Mouse (Mus musculus): Measurements from ENCODE around the gene Plscr5.
"Not testable (repeated sequence)": the region's sequence is repeated elsewhere in the genome, so short reads cannot be mapped to it uniquely, and the experiment has no call there.

Gene Plscr5

DNA sequence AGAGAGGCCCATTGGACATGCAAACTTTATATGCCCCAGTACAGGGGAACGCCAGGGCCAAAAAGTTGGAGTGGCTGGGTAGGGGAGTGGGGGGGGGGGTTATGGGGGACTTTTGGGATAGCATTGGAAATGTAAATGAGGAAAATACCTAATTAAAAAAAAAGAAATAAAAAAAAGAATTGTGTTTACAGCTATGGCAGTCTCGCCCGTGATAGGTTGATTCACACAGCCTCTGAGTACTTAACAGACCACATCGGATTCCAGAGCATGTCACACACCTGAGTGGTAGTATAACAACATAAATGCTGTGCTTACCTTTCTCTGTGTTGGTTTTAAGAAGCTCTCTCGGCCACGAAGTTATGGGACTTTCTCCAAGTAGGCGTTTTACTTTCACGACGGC, at the start of gene Plscr5:
Plscr5 (plus strand) TSS at position 301 of the 400 bp plus-strand sequence.
- DNase-seq (ENCODE audit: low read depth, low spot score) = not testable (repeated sequence)

DNA sequence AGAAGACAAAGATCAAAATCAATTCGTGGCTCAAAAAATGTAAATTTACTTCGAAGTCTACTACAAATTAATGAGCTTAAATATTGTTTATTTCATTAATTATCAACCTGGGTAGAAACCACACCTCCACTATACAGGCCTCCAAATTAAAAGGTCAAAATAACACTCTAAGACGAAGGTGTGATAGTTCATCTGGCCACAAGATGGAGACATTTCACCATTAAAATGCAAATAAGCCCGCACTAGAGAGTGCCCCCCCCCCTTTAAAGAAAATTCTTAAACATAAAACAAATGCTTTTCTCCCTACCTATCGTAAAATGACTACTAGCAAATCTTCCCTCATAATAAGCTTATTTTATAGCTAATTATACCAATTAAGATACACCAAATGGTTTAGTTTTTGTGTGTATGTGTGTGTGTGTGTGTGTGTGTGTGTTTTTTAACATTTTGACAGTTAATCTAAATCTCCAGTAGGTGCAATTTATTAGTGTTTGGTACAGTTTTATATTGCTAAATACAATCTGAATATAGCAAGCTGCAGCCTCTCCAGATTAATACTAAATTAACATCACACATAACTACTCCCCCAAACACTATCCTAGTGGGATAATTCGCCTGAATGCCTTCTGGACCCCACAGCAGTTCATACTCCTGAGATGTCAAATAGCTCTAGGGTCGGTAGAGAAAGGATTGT, 45.0 kb upstream of the Plscr5 start:
- no peak for DNase-seq (ENCODE audit: low read depth, low spot score)

DNA sequence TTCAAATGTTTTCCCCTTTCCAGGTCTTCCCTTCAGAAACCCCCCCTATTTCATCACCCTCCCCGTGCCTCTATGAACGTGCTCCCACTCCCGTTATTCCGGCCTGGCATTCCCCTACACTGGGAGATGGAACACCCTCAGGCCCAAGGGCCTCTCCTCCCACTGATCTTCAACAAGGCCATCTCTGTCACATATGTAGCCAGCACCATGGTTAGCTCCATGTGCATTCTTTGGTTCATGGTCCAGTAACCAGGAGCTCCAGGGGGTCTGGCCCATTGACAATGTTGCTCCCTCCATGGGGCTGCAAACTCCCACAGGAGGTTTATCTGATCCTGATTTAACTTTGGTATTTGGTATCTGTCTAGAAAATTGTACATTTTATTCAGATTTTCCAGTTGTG, 30.5 kb upstream of the Plscr5 start:
- no peak for DNase-seq (ENCODE audit: low read depth, low spot score)

DNA sequence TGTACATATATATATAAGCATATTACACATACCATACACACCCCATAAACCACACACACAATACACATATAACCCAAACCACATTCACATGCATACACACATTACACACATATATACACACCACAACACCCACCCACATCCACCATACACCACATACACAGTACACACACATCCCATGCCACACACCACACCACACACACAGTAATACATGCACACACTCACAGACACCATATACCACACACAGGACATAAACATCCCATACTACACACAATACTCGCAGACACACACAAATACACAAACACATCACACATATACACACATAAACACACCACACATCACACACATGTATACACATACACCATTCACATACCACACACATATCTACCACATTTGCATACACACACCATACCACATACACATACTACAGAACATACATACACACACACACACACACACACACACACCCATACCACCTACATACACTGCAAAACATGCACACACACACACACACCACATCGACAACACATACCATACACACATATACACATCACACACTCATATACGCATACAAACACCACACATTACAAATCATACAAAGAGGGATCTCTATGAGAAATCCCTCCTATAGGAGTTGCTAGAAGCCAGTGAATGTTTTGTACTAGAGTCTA, 19.3 kb upstream of the Plscr5 start:
- DNase-seq (ENCODE audit: low read depth, low spot score) = no peak

DNA sequence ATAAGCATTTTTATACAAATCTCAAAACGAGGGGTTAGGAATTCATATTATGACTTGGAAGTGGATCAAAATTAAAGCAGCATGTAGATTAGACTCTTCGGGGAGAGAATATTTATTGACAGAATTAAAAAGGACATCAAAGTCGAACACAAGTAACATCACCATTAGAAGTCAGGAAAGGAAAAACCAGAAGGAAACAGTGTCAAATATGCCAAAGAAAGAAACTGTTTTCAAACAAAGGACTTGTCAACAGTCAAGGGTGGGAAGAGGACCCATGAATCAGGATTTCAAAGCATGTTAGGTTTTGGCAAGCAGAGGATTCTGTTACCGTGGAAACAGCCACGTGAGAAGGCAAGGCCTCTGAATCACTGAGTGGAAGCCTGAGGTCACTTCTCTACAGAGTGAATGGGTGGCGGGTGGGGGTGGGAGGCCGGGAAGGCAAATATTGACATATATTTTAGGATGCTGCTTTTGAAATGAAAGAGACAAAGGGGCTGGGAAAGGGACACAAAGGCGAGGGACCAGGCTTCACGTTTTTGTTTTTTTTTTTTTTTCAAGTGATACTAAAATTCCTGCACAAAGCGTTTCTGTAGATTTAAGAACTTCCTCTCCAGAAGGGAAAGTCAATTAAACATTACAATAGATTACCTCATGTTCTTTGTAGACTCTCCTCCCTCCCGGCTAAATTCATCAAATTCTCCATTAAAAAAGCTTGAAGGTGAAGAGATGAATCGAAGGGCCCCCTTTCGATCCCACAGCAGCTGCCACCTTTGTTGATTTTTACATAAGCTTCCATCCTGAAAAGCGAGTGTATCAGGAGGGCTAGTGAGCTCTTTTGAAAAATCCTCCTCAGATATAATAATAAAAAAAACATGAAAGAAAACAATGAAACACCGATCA, 18.3 kb upstream of the Plscr5 start:
- peak; percentile 31 for DNase-seq (ENCODE audit: low read depth, low spot score)

DNA sequence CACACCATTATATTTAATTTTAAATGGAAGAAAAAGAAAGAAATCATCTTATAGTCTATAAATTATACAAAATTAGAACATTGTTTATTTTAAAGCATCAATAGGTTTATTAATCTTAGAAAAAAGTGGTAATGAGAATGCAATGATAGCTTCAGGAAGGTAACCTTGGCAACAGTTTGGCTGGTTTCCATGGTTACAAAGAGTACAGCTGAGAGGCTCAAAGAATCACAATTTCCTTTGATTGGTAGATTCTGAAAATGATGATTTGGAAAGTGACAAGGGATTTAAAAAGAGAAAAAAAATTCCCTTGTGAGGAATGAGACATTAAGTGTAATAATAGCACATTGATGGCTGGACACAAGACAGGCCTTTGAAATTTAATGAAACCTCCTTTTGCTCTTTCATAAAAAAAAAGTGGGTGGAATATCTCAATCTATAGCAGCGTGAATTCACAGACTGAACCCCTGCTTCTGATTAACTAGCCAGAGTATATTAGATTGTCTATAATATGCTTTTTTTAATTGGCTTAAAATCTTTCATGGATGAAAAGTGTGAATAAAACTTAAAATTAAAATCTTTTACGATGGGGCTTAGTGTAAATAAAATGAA, 13.8 kb upstream of the Plscr5 start:
- no peak for DNase-seq (ENCODE audit: low read depth, low spot score)

DNA sequence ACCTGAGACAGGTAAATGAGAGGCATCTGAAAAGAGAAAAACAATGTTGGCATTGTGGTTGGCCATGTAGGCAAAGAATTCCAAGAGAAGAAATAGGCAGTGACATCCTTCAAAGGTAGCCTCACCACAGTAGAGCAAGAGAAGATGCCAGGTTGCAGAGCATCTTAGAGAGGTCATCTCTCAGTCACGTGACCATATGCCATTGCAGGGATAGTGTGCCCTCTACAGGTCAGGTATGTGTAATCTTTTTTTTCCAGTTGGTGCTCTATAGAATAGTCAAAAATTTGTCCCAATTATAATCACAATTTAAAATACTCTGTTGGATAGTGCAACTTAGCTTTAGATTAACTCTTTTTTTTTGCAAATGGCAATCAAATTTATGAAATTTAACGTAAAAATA, 1.4 kb upstream of the Plscr5 start:
- DNase-seq (ENCODE audit: low read depth, low spot score) = no peak

DNA sequence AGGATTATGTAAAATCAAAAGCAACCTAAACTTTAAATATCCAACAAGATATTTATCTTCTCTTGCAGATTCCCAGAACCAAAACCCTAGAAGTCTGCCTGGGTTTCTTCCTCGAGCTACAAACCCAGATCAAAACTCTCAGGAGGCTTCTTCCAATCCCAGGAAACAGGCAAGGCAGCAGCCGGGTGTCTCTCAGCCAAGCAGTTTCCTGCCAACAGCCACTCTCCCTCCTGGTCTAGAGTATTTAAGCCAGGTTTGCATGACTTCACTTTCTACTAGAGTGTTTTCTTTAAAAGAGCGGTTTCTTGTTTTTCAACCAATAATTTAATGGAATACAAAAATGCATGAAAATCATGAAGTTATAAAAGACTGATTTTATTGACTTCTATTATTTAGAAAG, 5.7 kb downstream of the Plscr5 start:
- DNase-seq (ENCODE audit: low read depth, low spot score) = no peak

DNA sequence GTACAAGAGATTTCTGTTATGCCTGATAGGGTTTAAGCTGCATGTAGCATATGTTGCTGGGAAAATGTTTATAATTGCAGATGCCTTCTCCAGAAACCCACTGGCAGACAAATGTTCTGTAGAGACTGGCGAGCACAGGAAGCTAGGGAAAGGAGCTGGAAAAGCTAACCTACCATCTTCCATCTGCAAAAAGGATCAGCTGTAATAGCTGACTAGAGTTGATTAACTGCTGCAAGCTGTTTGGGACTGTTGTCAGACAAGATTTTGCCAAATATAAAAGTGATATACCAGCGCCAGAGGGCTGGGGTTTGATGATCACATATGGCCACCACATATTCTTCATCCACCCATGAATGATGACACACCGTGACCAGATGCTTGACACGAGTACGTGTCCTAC, 6.8 kb downstream of the Plscr5 start:
- no peak for DNase-seq (ENCODE audit: low read depth, low spot score)

DNA sequence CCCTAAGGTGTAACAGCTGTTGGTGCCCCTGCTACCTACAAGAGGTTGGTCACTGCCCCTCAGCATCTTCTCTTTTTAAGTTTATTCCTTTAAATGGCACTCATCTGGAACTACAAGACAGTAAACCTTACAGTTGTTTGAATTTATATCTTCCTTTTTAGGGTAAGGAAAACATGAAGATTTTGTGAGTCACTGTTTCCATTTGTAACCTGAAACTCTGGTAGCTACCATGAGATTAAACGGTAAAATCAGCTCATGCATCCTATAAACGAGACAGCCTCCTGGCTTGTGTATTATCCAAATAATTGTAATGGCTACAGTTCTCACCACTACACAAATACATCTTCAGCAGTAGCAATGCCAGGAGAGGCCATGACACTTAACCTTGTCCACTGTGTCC, 11.7 kb downstream of the Plscr5 start:
- DNase-seq (ENCODE audit: low read depth, low spot score) = no peak

DNA sequence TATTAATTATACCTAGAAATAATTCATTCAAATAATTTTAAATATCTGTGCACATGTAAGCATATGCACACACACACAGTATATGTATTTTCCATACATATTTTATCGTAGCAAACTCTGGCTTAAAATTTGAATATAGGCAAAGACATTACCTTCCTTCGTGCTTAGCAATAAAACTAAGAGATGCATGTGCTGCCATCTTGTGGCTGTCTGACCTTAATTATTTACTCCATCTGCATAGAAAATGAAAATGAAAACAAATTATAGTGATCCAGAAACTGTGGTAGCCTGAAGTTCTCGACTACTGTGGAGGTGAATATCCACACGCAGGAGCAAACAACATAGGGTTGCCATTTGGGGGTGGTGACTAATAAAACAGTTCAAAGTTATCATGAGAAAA, 14.6 kb downstream of the Plscr5 start:
- DNase-seq (ENCODE audit: low read depth, low spot score) = peak; percentile 22

DNA sequence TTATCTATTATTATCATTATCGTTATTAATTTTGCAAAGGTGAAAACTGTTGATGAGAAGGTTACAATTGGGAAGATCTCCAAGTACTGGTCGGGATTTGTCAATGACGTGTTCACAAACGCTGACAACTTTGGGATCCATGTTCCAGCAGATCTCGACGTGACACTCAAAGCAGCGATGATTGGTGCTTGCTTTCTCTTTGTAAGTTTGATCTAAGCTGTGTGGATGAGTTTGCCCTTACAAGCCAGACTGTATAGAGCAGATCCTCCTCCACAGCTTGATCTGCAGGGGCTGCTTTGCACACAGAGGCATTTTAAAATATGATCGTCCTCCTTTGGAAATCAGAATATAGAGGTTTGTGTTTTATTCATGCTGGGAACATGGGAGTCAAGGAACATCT, 15.0 kb downstream of the Plscr5 start:
- DNase-seq (ENCODE audit: low read depth, low spot score) = no peak

DNA sequence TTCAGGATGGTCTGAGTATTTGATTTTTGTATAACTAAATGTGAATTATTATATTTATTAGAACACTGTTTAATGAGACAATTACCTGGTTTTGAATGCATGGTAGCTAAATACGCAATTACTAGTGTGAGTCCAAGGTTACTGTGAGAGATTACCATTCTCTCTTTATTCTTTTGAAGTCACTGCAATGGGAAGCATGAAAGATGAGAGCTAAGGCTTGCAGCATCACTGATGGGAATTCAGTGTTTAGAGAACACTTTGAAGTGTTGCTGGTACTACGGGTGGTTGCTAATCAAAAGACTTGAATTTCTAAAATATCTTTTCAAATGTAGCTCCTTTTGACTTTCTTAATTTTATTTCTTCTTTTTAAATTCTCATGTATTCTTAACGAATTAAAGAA, 17.1 kb downstream of the Plscr5 start:
- no peak for DNase-seq (ENCODE audit: low read depth, low spot score)

DNA sequence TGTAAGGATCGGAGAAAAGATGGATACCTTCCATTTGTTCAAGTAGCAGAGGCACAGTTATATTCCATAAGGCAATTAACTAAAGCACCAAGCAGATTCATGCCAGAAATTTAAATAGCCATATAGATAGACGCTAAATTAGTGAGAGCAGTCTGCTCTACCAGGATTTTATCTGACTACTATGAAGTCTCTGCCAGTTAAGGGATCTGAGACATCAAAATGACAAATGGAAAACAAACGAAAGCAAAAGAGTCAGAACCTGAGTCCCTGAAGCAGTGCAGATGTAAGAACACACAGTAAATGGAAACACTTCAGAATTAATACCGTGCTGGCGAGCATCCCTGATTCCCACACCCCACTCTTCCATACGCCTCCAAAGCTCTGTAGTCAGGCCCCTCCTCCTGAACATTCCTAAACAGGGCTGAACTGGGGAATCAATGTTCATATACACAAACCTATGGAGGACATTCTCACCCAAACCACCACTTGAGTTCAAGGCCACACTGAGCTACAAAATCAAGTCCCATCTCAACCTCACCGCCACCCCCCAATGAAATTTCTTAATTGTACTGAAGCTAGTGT, 17.7 kb downstream of the Plscr5 start:
- DNase-seq (ENCODE audit: low read depth, low spot score) = no peak

DNA sequence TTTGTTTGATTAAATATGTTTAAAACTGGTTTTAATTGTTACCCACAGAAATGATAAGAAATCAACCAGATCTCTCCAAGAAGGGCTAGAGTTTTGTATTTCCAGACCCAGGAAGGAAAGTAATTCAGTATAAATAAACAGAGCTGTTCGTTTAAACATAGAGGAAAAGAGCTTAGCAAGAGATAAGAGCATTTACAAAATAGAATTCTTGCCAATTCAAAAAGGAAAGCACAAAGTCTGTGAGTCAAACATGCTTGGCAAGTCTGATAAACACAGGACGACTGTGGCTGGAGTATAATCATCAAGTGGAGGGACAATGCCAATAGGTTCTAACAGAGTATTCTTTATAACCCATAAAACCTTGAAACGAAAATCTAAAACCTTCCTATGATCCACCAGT, 18.3 kb downstream of the Plscr5 start:
- no peak for DNase-seq (ENCODE audit: low read depth, low spot score)

DNA sequence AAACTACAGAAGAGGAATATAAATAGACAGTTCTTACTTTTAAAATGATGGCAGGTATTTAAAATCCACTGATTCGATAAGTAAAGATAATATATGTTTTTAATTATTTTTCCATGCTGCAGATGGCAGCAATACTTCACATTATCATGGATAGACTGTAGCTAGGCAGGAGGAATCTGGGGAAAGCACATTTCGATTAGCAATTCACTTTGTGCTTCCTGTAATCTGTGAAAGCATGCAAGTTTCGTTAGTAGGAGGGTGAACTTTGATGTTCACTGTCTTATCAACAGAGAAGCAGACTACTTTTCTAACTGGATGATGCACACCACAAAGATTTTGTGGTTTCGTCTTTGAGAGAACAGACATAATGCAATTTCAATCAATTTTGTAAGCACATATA, 24.7 kb downstream of the Plscr5 start:
- no peak for DNase-seq (ENCODE audit: low read depth, low spot score)

DNA sequence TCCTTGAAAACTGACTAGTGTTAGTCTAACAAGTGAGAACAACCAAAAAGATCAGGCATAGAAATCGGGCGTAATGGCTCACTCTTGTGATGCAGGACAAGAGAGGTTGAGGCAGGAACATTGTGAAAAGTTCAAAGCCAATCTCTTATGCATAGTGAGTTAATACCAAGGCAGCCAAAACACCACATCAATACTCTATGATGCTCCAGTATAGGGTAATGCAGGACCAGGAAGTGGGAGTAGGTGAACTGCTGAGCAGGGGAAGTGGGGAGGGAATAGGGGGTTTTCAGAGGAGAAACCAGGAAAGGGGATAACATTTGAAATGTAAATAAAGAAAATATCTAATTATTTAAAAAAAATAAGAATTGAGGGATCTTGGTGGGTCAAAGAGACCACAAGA, 25.2 kb downstream of the Plscr5 start:
- no peak for DNase-seq (ENCODE audit: low read depth, low spot score)

DNA sequence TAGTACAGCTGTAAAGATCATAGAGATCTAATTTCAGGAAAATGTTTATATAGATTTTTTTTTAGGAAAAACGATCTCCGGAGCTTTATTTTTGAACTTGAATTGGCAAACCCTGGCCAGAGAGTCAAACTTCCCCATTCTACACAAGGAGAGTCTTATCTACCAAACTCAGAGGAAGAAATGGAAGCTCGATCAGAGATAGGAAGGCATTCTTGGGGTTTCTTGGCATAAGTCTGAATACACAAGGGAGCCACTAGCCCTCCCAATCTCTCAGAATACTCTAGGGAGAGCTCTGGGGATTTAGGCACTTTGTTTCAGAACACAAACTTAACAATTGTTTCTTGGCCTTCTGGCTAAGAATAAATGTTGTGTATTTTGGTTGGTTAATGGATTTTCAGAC, 27.4 kb downstream of the Plscr5 start:
- no peak for DNase-seq (ENCODE audit: low read depth, low spot score)

DNA sequence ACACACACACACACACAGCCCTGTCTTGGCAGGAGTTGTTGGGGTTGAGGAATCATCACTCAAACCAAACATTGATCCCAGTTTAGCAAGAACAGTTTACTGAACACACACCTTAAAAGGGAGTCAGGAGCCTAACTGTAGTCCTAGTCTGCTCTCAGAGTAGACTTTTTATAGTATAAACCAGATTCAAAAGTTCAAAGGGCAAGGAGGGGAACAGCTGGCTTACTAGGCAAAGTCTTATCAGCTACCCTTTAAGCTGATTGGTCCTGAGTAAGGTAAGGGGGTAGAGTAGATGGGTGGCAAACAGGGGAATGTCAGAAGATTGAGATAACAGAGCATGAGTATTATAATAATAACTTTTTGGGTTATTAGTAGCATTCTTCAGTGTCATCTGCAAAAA, 28.7 kb downstream of the Plscr5 start:
- DNase-seq (ENCODE audit: low read depth, low spot score) = no peak

DNA sequence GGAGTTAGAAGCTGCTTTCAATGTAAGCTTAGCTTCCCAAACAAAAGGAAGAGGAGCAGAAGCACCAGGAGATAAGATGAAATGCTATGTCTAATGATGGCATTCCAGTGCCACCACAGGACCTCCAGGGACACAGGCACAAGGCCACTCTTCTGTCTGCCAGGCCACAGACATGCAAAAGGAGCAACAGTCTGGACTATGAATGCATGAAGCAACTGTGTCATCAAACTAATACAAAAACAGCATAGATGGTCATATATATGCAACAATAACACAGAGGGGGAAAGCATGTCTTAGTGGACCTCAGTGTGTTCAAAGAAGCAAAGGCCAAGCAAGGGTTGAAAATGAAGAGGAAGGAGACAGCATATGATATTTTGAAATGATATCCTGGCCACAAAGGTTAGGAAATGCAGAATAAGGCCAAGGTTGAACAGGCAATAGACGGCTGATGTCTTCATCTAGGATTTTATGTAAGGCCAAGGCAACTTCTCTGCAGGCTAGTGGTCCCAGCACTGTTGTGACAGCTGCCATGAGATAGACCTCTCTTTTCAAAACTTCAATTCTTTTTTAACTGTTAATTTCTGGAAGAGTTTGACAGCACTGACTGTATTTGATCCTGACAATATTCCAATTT, 32.0 kb downstream of the Plscr5 start:
- DNase-seq (ENCODE audit: low read depth, low spot score) = no peak

DNA sequence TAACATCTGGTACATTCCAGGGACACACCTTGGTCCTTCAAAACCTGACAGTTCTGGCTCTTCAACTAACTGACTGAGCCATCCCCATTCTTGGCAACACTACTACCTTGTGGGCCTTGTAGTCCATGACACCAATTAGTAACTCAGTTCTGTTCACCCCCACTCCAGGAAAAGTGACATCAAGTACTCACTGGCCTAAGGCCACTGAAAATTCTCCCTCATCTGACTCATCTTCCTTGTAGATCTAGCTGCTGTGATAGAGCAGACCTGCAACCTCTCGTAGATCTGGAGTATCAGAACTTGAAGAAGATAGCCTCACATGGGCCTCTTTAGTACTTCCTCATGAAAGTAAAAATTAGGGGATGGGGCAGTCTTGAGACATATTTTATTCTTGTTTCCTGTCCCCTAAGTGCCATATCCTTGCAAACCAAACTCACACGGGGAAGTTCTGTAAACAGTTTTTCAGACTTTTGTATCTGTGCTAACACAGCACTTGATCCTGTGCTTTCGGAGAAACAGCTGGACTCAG, 33.5 kb downstream of the Plscr5 start:
- no peak for DNase-seq (ENCODE audit: low read depth, low spot score)
